Mouse (Mus musculus): ENCODE data around the gene Rapgef1. TPM values are rescaled to one million over a fixed set of nuclear protein-coding genes. Genes with fewer than 3 reads are reported as not detected.

Gene Rapgef1
- total RNA-seq, 1 experiment from 2014 or later: 57.3 TPM

DNA sequence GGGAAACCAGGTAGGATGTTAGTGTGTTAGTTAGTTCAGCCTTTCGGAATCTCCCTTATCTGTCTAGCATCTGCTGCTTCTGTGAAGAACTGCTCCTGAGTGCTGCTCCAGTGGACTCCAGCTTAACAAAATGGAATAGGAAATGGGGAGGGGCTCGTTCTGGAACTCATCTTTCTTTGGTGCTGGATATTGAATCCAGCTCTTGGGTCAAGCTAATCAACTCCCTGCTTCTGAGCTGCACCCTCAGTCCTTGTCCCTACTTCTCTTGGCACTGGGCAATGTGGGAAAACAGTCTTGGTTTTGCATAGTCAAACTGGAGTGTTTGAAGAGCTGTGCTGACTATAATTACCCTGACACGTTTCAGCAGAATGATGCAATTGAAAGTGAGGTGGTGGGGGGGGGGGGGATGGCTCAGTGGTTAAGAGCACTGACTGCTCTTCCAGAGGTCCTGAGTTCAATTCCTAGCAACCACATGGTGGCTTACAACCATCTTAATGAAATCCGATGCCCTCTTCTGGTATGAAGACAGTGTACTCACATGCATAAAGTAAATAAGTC is 25.6 kb downstream of the Rapgef1 start:
- no peak for DNase-seq

DNA sequence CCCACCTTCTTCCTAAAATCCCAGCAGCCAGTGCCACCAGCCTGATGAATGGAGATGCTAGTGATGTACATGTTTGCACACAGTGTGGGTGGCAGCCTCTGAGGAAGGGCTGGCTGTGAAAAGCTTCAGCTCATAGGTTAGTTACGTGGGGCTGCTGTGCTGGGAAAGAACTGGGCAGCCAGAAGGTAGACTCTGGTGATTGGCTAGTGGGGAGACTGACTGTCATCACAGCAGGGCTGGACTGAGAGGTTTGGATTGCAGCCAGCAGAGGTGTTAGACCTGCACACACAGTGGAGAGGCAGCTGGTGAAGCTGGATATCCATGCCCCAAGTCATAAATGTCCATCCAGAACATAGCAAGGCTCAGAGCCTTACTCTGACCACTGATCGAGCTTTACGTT is 27.1 kb downstream of the Rapgef1 start:
- DNase-seq: no peak

DNA sequence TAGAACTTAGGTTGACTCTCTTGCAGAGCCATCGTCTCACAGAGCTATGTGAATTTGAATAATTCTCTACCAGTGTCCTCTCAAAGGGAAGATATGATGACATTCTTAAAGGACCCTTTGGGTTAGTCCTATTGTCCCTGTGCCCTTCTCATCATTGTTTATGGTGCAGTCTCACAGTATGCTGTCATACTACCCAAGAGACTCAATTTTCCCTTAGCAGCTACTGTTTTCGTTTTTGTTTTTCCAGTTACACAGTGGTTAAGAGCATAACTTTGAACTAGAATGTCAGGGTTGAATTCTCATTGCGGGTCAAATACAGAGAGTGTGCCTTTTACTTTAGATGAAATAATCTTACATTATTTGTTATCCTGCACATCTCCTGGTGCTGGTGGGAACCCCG is 27.6 kb downstream of the Rapgef1 start:
- DNase-seq: no peak

DNA sequence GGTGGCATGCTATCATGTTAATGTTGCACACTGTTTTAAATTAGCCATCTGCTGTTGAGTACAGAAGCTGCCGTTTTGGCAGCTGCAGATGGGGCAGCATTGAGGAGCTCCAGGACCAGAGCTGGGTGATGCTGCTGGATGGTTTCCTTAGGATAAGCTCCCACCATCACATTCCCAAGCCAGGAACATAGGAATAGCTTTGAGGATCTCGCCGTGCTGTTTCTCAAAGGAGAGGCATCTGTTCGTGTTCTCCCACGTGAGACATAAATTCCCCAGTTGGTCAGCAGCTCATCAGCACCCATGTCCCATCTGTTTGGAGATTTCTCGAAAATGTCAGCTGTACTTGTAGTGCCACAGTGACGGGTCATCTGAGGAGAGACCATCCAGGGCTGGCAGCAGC is 28.3 kb downstream of the Rapgef1 start:
- DNase-seq: no peak

DNA sequence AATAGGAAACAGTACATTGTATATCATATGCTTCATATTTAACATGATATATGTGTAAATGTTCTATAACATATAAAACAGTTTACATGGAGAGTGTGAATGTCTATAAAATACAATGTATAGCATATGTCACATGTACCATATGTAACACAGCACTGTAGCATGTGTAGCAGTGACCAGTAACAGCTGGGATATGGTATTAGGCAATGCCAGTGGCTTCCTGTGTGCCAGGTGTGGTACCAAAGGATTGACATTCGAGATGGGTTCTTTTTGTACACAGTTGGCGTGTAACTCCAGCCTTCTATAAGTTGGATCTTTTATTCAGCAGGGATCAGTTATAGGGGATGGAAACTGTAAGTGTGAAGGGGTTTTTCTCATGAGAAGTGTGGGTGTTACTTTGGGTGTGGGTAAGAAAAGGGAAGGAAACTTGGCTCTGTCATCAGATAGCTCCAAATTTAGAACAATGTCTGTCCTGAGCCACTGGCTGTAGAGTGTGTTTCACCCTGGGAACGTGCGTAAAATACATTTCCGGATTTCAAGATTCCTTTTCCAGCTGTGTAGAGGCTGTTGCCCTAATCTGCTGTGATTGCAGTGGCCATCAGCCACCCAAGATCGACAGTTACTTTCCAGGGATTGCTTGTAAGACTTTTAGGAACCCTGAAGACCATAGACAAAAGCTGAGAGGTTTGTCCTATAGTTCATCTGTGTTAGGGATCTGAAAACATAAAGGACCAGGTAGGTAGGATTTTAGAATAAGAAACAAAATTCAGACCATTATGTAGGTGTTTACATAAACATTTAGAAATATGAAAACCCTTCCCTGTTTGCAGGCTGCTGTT is 29.7 kb downstream of the Rapgef1 start:
- DNase-seq: no peak

DNA sequence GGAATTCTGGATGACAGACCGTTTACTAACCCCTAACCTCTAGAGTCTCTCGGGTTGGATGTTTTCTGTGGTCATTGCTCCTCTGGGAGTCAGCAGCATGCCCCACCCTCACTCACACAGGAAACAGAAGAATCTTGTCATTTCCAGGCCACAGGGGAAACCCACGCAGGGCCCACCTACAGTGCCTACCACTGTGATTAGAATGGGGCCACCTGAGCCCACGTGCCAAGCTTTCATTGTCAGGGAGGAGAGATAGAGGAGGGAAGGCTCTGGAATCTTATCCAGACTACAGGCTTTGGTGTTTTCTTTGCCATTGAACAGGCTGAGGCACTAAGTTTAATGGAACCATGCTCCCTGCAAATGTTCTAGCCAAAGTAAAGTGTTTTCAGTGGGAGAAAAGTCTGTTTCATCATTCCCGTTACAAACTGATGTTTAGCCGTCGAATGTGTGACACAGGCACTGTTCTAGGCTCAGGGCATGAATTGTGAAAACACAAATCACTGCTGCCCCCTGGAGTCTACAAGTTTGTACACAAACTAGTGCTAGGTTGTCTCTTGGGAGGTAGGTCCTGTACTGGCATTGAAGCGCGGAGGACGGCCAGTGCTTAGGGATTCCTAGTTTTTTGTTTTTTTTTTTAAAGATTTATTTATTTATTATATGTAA is 30.4 kb downstream of the Rapgef1 start:
- DNase-seq: peak; percentile 74

DNA sequence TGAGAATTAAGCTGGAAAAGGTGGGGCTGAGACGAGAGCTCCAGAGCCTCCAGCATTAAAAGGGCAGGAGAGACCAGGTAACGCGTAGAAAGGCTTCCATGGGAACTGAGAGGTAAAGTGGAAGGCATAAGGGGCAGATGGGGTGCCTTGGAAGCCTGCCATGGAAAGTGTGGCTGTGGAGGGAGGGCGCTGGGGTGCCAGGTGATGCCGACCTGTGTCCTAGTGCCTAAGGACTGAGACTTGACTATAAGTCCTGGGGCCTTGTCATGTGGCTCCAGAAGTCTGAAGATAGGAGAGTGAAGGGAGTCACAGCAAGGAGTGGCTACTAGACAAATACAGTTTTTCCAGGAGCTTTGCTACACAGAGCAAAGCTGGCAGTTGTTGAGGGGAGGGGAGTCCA is 32.4 kb downstream of the Rapgef1 start:
- DNase-seq: no peak

DNA sequence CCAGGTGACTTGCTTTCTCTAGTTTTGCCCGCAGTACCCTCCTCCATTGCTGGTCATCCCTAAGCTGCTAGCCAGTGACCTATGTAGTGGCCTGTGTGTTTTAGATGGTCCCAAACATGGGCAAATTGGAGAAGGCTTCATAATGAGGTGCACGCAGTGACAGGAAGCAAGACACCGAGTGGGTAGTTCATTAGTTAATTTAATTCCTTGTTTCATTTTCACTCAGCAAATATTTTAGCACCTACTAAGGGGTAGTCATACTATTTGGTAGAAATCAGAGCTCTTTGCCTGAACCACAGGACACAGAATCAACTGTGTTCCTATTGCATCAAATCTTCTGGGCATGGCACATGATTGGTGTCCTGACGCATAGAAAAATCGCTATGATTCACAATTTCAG is 35.9 kb downstream of the Rapgef1 start:
- no peak for DNase-seq

DNA sequence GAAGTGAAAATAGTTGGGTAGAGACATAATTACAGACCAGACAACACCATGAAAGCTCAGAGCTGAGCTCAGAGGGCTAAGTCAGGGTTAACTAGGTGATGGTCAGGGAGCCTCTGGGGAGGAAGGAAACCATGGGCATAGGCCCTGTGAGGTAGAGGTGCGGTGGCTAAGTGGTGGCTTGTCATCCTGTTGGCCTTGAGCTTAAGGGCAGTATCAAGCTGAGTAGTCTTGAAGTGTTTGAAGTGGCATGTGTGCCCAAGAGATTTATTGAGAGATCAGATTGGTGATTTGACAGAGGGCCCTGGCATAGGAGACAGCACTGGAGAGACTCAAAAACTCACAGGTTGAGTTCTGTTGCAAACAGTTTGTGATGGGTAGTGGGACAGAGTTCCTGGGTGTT is 36.6 kb downstream of the Rapgef1 start:
- DNase-seq: no peak

DNA sequence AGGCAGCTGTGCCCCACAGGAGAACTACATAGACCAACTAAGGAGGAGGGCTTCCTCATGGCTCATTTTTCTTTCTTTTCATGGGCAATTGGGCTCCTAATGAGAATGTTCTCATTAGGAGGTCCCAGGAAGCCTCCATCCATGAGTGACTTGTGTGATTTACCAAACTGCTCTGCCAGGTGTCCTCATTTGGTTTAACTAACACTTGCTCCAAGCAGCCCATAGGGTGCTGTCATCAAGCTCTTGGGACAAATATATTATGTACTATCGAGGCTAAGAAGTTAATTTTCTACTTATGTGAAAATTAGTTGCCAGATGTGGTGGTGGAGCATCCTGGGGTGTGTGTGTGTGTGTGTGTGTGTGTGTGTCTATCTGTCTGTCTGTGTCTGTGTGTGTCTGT is 37.6 kb downstream of the Rapgef1 start:
- no peak for DNase-seq

DNA sequence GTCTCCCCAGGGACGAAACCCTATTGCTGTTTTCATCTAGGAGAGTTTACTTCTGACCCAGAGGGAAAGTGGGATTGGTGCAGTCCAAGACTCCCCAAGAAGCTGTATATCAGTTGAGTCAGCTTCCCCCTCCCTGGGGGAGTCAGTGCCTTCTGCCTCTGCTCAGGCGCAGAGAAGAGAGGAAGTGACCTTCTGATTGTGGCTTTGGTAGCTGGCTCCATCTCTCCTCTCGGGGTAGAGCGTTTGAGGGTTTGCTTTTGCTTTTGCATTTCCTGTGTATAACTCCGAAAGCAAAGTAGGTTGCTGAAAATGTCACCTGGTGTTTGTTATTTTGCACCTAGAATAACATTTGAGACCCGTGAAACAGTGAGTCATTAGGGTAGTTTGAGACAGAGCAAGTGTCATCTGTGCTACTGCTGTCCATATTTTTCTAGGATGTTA is 42.3 kb downstream of the Rapgef1 start:
- DNase-seq: peak; percentile 62

DNA sequence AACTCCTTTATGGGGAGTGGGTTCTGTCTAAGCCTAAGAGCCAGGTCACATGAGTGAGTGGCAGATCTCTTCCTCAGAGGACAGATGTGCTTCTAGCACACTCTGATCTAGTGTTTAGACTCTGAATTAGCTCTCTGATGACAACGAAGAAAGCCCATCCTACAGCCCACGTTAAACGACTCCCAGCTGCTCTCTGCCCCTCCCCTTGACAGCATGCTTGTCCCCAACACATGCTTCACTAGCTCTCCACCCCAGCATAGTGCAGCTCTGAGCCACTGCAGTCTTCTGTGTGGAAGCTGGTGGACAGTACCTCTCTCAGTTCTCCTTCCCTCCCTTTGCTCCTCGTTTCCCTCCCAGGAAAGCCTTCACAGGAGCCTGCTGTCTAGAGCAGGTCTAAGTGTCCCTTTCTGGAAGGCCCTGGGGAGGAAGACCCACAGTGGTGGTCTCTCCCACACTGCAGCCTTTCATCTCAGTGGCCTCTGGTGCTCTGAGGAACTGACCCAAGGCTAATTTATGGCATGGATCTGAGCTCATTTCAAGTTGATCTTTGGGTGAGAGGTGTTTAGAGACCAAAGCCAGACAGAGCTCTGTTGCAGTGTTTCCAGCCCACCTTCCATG is 43.8 kb downstream of the Rapgef1 start:
- no peak for DNase-seq

DNA sequence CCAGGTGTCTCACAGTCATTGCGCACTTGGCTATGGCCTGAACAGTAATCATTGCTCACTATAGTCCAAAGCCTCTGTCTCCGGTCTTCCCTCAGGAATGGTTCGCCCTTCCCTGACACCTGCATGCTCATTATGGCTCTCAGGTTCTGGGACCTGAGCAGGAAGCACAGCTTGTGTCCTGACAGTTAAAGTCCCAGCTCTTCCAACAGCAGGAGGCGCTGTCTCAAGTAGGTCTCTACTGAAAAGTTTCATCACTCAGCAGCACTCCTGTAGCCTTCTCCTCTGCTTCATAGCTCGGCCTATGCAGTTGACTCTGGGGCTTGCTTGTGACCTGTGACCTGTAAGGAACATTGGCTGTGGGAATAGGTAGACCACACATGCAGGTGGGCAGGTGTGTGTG is 45.9 kb downstream of the Rapgef1 start:
- DNase-seq: no peak

DNA sequence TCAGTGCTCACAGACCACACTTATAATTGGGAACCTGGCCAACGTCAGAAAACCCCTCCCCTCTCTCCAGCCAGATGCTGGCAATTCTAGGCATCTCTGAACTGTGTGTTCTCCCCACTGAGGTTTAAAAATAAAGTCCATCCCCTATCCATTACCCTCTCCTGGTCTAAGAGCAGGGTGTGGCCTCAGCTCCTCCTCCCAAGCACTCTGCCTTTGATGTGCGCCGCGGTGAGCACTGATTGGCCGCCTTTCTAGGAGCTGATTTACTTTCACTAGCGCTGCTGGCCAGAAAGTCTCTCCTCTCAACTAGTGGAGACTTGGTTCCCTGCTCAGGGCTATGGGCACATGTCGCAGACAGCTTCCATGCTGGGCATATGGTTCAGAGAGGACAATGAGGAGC is 47.1 kb downstream of the Rapgef1 start:
- DNase-seq: peak; percentile 79

DNA sequence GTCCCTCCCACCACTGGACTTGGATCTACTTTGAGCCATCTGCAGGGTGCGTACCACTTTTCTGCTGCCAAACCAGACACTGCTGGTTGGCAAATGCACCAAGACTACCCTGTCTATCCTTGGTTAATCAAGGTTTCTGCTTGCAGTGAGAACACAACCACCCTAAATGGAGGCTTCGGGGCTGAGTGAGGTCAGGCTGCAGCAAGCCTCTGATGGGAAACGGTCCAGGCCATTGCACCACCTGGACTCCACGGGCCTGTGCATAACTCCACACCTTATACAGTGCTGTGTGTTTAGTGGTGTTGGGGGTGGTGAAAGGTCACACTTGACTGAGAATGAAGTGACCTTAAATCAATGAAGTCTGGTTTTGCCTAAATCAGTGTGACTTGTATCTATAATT is 47.6 kb downstream of the Rapgef1 start:
- peak; percentile 51 for DNase-seq

DNA sequence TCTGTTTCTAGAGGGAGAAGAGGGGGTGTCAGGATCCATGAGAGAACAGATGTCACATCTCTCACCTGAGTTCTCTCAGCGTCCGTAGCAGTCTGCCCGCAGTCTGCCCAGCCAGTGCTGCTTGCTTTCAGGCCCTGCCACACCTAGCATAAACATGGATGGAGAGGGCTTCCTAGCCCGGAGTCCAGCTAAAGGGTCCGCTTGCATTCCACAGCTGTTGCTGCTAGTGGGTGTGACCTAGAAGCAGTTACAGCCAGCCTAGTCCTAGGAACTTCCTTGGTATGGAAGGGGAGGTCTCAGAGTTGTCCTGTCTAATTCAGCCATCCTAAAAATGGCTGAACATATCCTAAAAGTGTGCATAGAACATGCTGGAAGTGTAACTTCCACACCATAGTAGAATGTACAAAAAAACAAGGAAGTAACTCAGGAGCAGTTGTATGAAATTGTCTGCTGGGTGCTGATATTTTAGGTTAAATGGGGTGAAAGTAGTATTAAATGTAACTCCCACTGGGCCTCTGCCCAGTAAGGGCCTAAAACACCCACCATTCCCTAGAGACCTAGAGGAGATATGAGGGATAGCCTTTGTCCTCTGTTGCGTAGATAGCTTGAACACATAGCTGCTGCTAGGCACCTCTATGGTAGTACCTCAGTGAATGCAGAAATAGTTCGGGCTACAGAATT is 48.6 kb downstream of the Rapgef1 start:
- DNase-seq: no peak

DNA sequence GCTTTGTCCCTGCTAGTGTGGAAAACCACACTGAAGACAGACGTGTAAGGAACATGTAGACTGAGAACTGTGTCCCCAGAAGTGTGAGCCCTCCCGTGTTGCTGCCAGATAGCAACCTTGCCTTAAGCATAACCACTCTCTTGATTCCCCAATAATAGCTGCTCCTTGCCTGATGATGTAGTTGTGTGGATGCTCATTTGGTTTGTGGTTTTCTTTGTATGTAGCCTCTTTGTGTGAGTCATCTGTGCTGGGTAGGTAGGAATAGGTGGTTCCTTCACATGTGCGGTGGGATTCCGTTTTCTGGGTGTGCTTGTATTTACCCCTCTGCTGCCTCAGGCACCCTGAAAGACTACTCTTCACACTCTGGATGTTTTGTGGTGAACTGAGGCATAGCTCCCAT is 49.4 kb downstream of the Rapgef1 start:
- DNase-seq: no peak

DNA sequence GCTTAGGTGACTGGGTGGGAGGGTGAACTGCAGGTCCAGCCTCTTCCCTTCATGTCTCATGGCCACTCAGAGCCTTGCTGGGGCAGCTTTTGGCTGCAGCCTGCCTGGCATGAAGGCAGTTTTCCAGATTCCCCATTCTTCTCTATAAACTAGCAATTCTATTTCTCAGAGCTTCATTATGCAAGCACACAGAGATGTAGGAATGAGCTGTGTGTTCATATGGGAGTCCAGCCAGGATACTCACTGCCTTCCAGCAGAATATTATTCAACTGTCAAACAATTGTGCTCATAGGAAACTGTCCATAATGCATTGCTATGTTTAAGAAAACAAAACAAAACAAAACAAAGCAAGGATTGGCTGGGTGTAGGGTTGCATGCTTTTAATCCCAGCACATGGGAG is 50.2 kb downstream of the Rapgef1 start:
- no peak for DNase-seq

DNA sequence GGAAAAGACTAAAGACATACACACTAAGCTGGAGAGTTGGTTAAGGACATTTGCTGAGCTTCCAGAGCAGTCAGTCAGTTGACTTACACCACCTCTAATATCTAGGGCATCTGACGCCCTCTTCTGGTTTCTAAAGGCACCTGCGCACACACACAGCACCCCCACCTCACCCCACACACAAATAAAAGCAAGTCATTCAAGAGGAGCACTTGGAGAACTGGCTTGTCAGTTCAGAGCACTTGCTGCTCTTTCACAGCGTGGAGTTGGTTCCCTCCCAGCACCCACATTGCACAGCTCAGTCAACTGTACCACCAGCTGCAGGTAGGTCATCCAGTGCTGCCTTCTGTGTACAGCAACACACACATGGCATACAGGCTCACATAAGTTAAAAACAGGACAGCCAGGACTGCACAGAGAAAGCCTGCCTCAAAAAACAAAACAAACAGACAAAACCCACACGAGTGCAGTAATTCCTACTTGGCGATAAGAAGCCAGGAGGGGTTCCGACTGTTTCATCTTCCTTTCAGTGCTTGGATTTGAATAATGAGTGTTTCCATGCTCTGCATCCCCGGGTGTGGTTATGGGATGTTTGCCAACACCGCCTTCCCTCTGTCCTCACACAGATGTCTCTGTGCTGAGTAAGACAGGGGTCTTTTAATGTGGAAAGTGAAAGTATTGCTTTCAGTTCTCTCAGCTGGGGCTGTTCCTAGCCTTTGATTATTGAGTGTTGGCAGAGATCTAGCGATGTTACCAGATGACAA is 50.9 kb downstream of the Rapgef1 start:
- DNase-seq: peak; percentile 77

DNA sequence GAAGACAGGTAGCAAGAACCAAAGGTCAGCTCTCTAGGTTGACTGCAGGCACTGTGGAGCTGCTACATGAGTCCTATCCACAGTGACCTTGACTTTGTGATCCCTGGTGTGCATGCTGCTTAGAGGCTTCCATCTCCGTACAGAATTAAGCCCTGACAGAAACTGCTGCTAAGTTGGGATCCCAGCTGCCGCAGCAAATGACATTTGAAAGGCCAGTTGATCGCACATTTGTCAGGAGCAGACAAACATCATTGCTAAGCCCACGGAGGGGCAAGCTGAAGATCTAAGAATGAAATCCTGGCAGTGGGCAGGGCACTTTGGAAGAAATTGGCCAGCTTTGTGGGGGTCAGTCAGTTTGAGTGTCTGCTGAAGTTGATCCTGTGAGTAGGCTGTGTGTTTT is 51.9 kb downstream of the Rapgef1 start:
- no peak for DNase-seq

DNA sequence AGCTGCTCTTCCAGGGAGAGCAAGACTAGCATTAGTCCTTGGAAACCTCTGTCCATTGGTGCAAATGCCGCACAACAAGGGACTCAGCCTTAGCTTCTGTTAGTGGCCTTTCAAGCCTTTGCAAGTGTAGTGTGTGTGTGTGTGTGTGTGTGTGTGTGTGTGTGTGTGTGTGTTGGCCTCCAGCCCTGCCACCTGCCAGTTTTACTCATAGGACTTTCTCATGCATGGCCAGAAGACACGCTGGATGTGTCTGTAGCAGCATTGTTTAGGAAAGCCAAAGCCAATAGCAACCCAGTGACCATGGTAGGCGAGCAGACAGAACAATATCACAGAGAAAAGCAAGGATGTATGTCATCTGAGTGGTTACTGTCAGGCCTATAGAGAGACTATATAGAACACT is 52.3 kb downstream of the Rapgef1 start:
- DNase-seq: no peak

All from adrenal gland, postnatal 14 days (tissue).